8 mouse cellular contexts compared by ENCODE assay signal in genomic region chr15:98992086-98992912, GRCm38 (mm10). TPM values are rescaled to one million over a fixed set of nuclear protein-coding genes. Genes with fewer than 3 reads are reported as not detected.
DNase-seq lines count a peak whose midpoint lies in the region; ATAC-seq lines count a peak whose summit lies in the region.

No protein-coding gene starts in this region.

- peak overlapping the region; percentile 97 for H3K27ac ChIP-seq in heart, embryonic 13.5 days (replicated peaks)
- no peak overlapping the region for H3K27ac ChIP-seq in liver, embryonic 15.5 days (replicated peaks)
- H3K27ac ChIP-seq in neural tube, embryonic 11.5 days (ENCODE audit: low read depth, low read length) = peak overlapping the region; percentile 89

- H3K9me3 ChIP-seq in heart, embryonic 13.5 days = no peaks in the 10 kb centered on the region
- H3K9me3 ChIP-seq in liver, embryonic 15.5 days (replicated peaks) = no peaks in the 10 kb centered on the region
- no peaks in the 10 kb centered on the region for H3K9me3 ChIP-seq in neural tube, embryonic 11.5 days (ENCODE audit: control insufficient read depth, low read length)

- no peaks in the 10 kb centered on the region for H3K36me3 ChIP-seq in heart, embryonic 13.5 days
- H3K36me3 ChIP-seq in liver, embryonic 15.5 days (replicated peaks) = no peaks in the 10 kb centered on the region
- H3K36me3 ChIP-seq in neural tube, embryonic 11.5 days (ENCODE audit: control insufficient read depth, insufficient read depth, low read length) = no peaks in the 10 kb centered on the region; the same call in 1 of the 2 replicates

- H3K27me3 ChIP-seq in heart, embryonic 13.5 days (replicated peaks) = no peaks in the 10 kb centered on the region
- H3K27me3 ChIP-seq in liver, embryonic 15.5 days = peaks cover 2% of the 10 kb centered on the region; the same call in 1 of the 2 replicates
- H3K27me3 ChIP-seq in neural tube, embryonic 11.5 days (ENCODE audit: control insufficient read depth, insufficient read depth, low read length) = no peaks in the 10 kb centered on the region

- WGBS in heart, embryonic 13.5 days = 30% methylated on average over 17 of the region's 17 CpGs
- 32% methylated on average over 17 of the region's 17 CpGs for WGBS in large intestine, adult 2 months
- WGBS in liver, embryonic 15.5 days (ENCODE audit: insufficient replicate concordance) = 25% methylated on average over 17 of the region's 17 CpGs
- 36% methylated on average over 17 of the region's 17 CpGs for WGBS in neural tube, embryonic 11.5 days

- no peak for ATAC-seq in heart, embryonic 13.5 days (ENCODE audit: extremely low read depth, insufficient number of reproducible peaks, low FRiP score, low TSS enrichment)
- ATAC-seq in liver, embryonic 15.5 days (ENCODE audit: insufficient read depth) = peak; percentile 45
- ATAC-seq in neural tube, embryonic 11.5 days (ENCODE audit: insufficient read depth, low FRiP score, low TSS enrichment) = peak; percentile 22

- DNase-seq in spleen, adult 18-20 months = peak; percentile 25 to 45
- no peak for DNase-seq in spleen, adult 12 weeks (ENCODE audit: low spot score)
- peak; percentile 72 for DNase-seq in embryo, embryonic 10.5 days (ENCODE audit: low spot score)
- DNase-seq in large intestine, adult 2 months (ENCODE audit: low read depth, low spot score) = peak; percentile 19
- DNase-seq in neural tube, embryonic 11.5 days (ENCODE audit: low spot score) = peak; percentile 42
- peak; percentile 50 for DNase-seq in thymus, postnatal 4 days

- H3K4me1 ChIP-seq in heart, embryonic 13.5 days = peaks cover 75% of the 10 kb centered on the region
- peaks cover 21% of the 10 kb centered on the region for H3K4me1 ChIP-seq in liver, embryonic 15.5 days (replicated peaks)
- peaks cover 46% of the 10 kb centered on the region for H3K4me1 ChIP-seq in neural tube, embryonic 11.5 days (ENCODE audit: control insufficient read depth, insufficient read depth, low read length)

- peak overlapping the region; percentile 52 for H3K4me3 ChIP-seq in heart, embryonic 13.5 days
- H3K4me3 ChIP-seq in liver, embryonic 15.5 days (replicated peaks) = peak overlapping the region; percentile 53
- H3K4me3 ChIP-seq in neural tube, embryonic 11.5 days (ENCODE audit: low read depth, low read length) = peak overlapping the region; percentile 16

- H3K4me2 ChIP-seq in heart, embryonic 13.5 days = peak overlapping the region; percentile 69
- H3K4me2 ChIP-seq in liver, embryonic 15.5 days = peak overlapping the region; percentile 79
- peak overlapping the region; percentile 56 for H3K4me2 ChIP-seq in neural tube, embryonic 11.5 days (ENCODE audit: low read depth)

- H3K9ac ChIP-seq in heart, embryonic 13.5 days = peak overlapping the region; percentile 86
- H3K9ac ChIP-seq in liver, embryonic 15.5 days = peak overlapping the region; percentile 52
- H3K9ac ChIP-seq in neural tube, embryonic 11.5 days (ENCODE audit: low read length) = peak overlapping the region; percentile 77

RNA-seq across cellular contexts. Expression of gene Tuba1c, which starts 37.4 kb away (rescaled TPM):
- 150 and 158 TPM in 2 replicates for polyA plus RNA-seq in heart, embryonic 13.5 days (2015; fragmentation: Nextera tagmentation; extraction: Ambion mirVana)
- polyA plus RNA-seq in large intestine, adult 2 months (2012; rRNA removed) = 408 and 423 TPM in 2 replicates
- 271 and 291 TPM in 2 replicates for polyA plus RNA-seq in liver, embryonic 15.5 days (2015; fragmentation: Nextera tagmentation; extraction: Ambion mirVana)
- polyA plus RNA-seq in neural tube, embryonic 11.5 days (2014; fragmentation: Nextera tagmentation; extraction: Ambion mirVana) = 109 and 112 TPM in 2 replicates

RNA-seq across cellular contexts. Expression of gene Tuba1a, which starts 38.8 kb away (rescaled TPM):
- 1,012 and 1,030 TPM in 2 replicates for polyA plus RNA-seq in heart, embryonic 13.5 days (2015; fragmentation: Nextera tagmentation; extraction: Ambion mirVana)
- 131 and 155 TPM in 2 replicates for polyA plus RNA-seq in large intestine, adult 2 months (2012; rRNA removed)
- polyA plus RNA-seq in liver, embryonic 15.5 days (2015; fragmentation: Nextera tagmentation; extraction: Ambion mirVana) = 71.7 and 75.1 TPM in 2 replicates
- polyA plus RNA-seq in neural tube, embryonic 11.5 days (2014; fragmentation: Nextera tagmentation; extraction: Ambion mirVana) = 8,277 and 8,733 TPM in 2 replicates

RNA-seq across cellular contexts. Expression of gene Gm49450, which starts 38.9 kb away (rescaled TPM):
- polyA plus RNA-seq in heart, embryonic 13.5 days (2015; fragmentation: Nextera tagmentation; extraction: Ambion mirVana) = not detected in 2 replicates
- polyA plus RNA-seq in large intestine, adult 2 months (2012; rRNA removed) = 0.55 and 6.2 TPM in 2 replicates
- polyA plus RNA-seq in liver, embryonic 15.5 days (2015; fragmentation: Nextera tagmentation; extraction: Ambion mirVana) = not detected in 2 replicates
- polyA plus RNA-seq in neural tube, embryonic 11.5 days (2014; fragmentation: Nextera tagmentation; extraction: Ambion mirVana) = not detected in 2 replicates

RNA-seq across cellular contexts. Expression of gene Tuba1b, which starts 57.9 kb away (rescaled TPM):
- 1,584 and 1,655 TPM in 2 replicates for polyA plus RNA-seq in heart, embryonic 13.5 days (2015; fragmentation: Nextera tagmentation; extraction: Ambion mirVana)
- polyA plus RNA-seq in large intestine, adult 2 months (2012; rRNA removed) = 848 and 981 TPM in 2 replicates
- polyA plus RNA-seq in liver, embryonic 15.5 days (2015; fragmentation: Nextera tagmentation; extraction: Ambion mirVana) = 1,053 and 1,106 TPM in 2 replicates
- 1,967 and 2,051 TPM in 2 replicates for polyA plus RNA-seq in neural tube, embryonic 11.5 days (2014; fragmentation: Nextera tagmentation; extraction: Ambion mirVana)
